Mouse (Mus musculus): ENCODE measurements around the gene Gm10721. TPM values are rescaled to one million over a fixed set of nuclear protein-coding genes. Genes with fewer than 3 reads are reported as not detected.
"Not testable (repeated sequence)": the region's sequence is repeated elsewhere in the genome, so short reads cannot be mapped to it uniquely, and the experiment has no call there.

Gene Gm10721
- polyA plus RNA-seq, 1 experiment from 2014 or later = not detected

DNA sequence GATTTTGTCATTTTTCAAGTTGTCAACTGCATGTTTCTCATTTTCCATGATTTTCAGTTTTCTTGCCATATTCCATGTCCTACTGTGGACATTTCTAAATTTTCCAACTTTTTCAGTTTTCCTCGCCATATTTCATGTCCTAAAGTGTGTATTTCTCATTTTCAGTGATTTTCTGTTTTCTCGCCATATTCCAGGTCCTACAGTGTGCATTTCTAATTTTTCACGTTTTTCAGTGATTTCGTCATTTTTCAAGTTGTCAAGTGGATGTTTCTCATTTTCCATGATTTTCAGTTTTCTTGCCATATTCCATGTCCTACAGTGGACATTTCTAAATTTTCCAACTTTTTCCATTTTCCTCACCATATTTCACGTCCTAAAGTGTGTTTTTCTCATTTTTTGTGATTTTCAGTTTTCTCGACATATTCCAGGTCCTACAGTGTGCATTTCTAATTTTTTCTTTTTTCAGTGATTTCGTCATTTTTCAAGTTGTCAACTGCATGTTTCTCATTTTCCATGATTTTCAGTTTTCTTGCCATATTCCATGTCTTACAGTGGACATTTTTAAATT, 802 bp upstream of the Gm10721 start:
- not testable (repeated sequence) for ATAC-seq (ENCODE audit: low FRiP score, low TSS enrichment); H3K4me1 ChIP-seq (ENCODE audit: control insufficient read depth, insufficient read depth, low read length); H3K36me3 ChIP-seq (ENCODE audit: control insufficient read depth, insufficient read depth, low read length); H3K9ac ChIP-seq (ENCODE audit: low read depth, low read length); H3K9me3 ChIP-seq (ENCODE audit: control insufficient read depth, low read length); H3K4me3 ChIP-seq (ENCODE audit: low read length); H3K27me3 ChIP-seq (ENCODE audit: control insufficient read depth, insufficient read depth, low read length); H3K27ac ChIP-seq (ENCODE audit: low read depth, low read length); H3K4me2 ChIP-seq (replicated peaks; ENCODE audit: low read depth, low read length)
- 95% methylated on average over 2 of the region's 7 CpGs for WGBS

GRCm38 (mm10) chr9:3015354-3015753, 2.4 kb downstream of the Gm10721 start, which contains the start of gene Gm10720:
Gene Gm10720 (plus strand): TSS chr9:3015654.
- H3K27ac ChIP-seq (ENCODE audit: low read depth, low read length); ATAC-seq (ENCODE audit: low FRiP score, low TSS enrichment); H3K4me3 ChIP-seq (ENCODE audit: low read length); H3K9ac ChIP-seq (ENCODE audit: low read depth, low read length); H3K27me3 ChIP-seq (ENCODE audit: control insufficient read depth, insufficient read depth, low read length); H3K4me2 ChIP-seq (replicated peaks; ENCODE audit: low read depth, low read length); H3K9me3 ChIP-seq (ENCODE audit: control insufficient read depth, low read length); H3K36me3 ChIP-seq (ENCODE audit: control insufficient read depth, insufficient read depth, low read length); H3K4me1 ChIP-seq (ENCODE audit: control insufficient read depth, insufficient read depth, low read length): not testable (repeated sequence)
- WGBS = 61% methylated on average over 4 of the region's 9 CpGs

- not testable (repeated sequence) for H3K9ac ChIP-seq (ENCODE audit: low read depth, low read length); H3K27ac ChIP-seq (ENCODE audit: low read depth, low read length); H3K36me3 ChIP-seq (ENCODE audit: control insufficient read depth, insufficient read depth, low read length); H3K4me2 ChIP-seq (replicated peaks; ENCODE audit: low read depth, low read length); ATAC-seq (ENCODE audit: low FRiP score, low TSS enrichment); H3K4me1 ChIP-seq (ENCODE audit: control insufficient read depth, insufficient read depth, low read length); H3K27me3 ChIP-seq (ENCODE audit: control insufficient read depth, insufficient read depth, low read length); H3K4me3 ChIP-seq (ENCODE audit: low read length); H3K9me3 ChIP-seq (ENCODE audit: control insufficient read depth, low read length)
- WGBS = 64% methylated on average over 4 of the region's 6 CpGs
These were observed 3.0 kb downstream of the Gm10721 start for GRCm38 (mm10) chr9:3015896-3016295.

GRCm38 (mm10) chr9:3017108-3017507, 4.2 kb downstream of the Gm10721 start, which contains the start of gene Gm10719:
Gene Gm10719 (plus strand): TSS chr9:3017408.
- H3K4me3 ChIP-seq (ENCODE audit: low read length); ATAC-seq (ENCODE audit: low FRiP score, low TSS enrichment); H3K9me3 ChIP-seq (ENCODE audit: control insufficient read depth, low read length); H3K27me3 ChIP-seq (ENCODE audit: control insufficient read depth, insufficient read depth, low read length); H3K4me2 ChIP-seq (replicated peaks; ENCODE audit: low read depth, low read length); H3K27ac ChIP-seq (ENCODE audit: low read depth, low read length); H3K36me3 ChIP-seq (ENCODE audit: control insufficient read depth, insufficient read depth, low read length); H3K9ac ChIP-seq (ENCODE audit: low read depth, low read length); H3K4me1 ChIP-seq (ENCODE audit: control insufficient read depth, insufficient read depth, low read length): not testable (repeated sequence)
- WGBS = 83% methylated on average over 1 of the region's 9 CpGs

- not testable (repeated sequence) for H3K27me3 ChIP-seq (ENCODE audit: control insufficient read depth, insufficient read depth, low read length); H3K9ac ChIP-seq (ENCODE audit: low read depth, low read length); H3K4me2 ChIP-seq (replicated peaks; ENCODE audit: low read depth, low read length); H3K9me3 ChIP-seq (ENCODE audit: control insufficient read depth, low read length); H3K4me1 ChIP-seq (ENCODE audit: control insufficient read depth, insufficient read depth, low read length); ATAC-seq (ENCODE audit: low FRiP score, low TSS enrichment); H3K27ac ChIP-seq (ENCODE audit: low read depth, low read length); H3K36me3 ChIP-seq (ENCODE audit: control insufficient read depth, insufficient read depth, low read length); H3K4me3 ChIP-seq (ENCODE audit: low read length)
- 68% methylated on average over 9 of the region's 9 CpGs for WGBS
These were observed 6.0 kb downstream of the Gm10721 start for GRCm38 (mm10) chr9:3018944-3019343.

GRCm38 (mm10) chr9:3019835-3020727, 7.1 kb downstream of the Gm10721 start:
- WGBS = 79% methylated on average over 11 of the region's 19 CpGs

DNA sequence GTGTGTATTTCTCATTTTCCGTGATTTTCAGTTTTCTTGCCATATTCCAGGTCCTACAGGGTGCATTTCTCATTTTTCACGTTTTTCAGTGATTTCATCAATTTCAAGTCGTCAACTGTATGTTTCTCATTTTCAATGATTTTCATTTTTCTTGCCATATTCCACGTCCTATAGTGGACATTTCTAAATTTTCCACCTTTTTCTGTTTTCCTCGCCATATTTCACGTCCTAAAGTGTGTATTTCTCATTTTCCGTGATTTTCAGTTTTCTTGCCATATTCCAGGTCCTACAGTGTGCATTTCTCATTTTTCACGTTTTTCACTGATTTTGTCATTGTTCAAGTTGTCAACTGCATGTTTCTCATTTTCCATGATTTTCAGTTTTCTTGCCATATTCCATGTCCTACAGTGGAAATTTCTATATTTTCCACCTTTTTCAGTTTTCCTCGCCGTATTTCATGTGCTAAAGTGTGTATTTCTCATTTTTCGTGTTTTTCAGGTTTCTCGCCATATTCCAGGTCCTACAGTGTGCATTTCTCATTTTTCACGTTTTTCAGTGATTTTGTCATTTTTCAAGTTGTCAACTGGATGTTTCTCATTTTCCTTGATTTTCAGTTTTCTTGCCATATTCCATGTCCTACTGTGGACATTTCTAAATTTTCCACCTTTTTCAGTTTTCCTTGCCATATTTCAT, 9.5 kb downstream of the Gm10721 start:
- not testable (repeated sequence) for H3K4me1 ChIP-seq (ENCODE audit: control insufficient read depth, insufficient read depth, low read length); H3K27ac ChIP-seq (ENCODE audit: low read depth, low read length); H3K4me3 ChIP-seq (ENCODE audit: low read length); ATAC-seq (ENCODE audit: low FRiP score, low TSS enrichment); H3K9ac ChIP-seq (ENCODE audit: low read depth, low read length); H3K27me3 ChIP-seq (ENCODE audit: control insufficient read depth, insufficient read depth, low read length); H3K9me3 ChIP-seq (ENCODE audit: control insufficient read depth, low read length); H3K36me3 ChIP-seq (ENCODE audit: control insufficient read depth, insufficient read depth, low read length); H3K4me2 ChIP-seq (replicated peaks; ENCODE audit: low read depth, low read length)
- 70% methylated on average over 9 of the region's 13 CpGs for WGBS

More at GRCm38 (mm10) chr9:3019835-3020727, 7.1 kb downstream of the Gm10721 start:
- 0 out of 2 replicates have a peak, but pooled peaks have one; percentile 65 for ATAC-seq (ENCODE audit: low FRiP score, low TSS enrichment)
- H3K4me1 ChIP-seq (ENCODE audit: control insufficient read depth, insufficient read depth, low read length); H3K27ac ChIP-seq (ENCODE audit: low read depth, low read length); H3K36me3 ChIP-seq (ENCODE audit: control insufficient read depth, insufficient read depth, low read length); H3K4me3 ChIP-seq (ENCODE audit: low read length); H3K4me2 ChIP-seq (replicated peaks; ENCODE audit: low read depth, low read length); H3K27me3 ChIP-seq (ENCODE audit: control insufficient read depth, insufficient read depth, low read length); H3K9me3 ChIP-seq (ENCODE audit: control insufficient read depth, low read length); H3K9ac ChIP-seq (ENCODE audit: low read depth, low read length): not testable (repeated sequence)

GRCm38 (mm10) chr9:3023312-3023984, 10.5 kb downstream of the Gm10721 start, which contains the start of gene Gm10718:
Gene Gm10718 (plus strand): TSS chr9:3023547.
- WGBS = 72% methylated on average over 9 of the region's 13 CpGs
- not testable (repeated sequence) for H3K9me3 ChIP-seq (ENCODE audit: control insufficient read depth, low read length); H3K4me1 ChIP-seq (ENCODE audit: control insufficient read depth, insufficient read depth, low read length); H3K9ac ChIP-seq (ENCODE audit: low read depth, low read length); H3K36me3 ChIP-seq (ENCODE audit: control insufficient read depth, insufficient read depth, low read length); H3K4me2 ChIP-seq (replicated peaks; ENCODE audit: low read depth, low read length); ATAC-seq (ENCODE audit: low FRiP score, low TSS enrichment); H3K27me3 ChIP-seq (ENCODE audit: control insufficient read depth, insufficient read depth, low read length); H3K4me3 ChIP-seq (ENCODE audit: low read length); H3K27ac ChIP-seq (ENCODE audit: low read depth, low read length)
